Mouse (Mus musculus) kidney, postnatal 25 days (tissue): ENCODE measurements around the gene Atp8b5.

Source experiments
- DNase-seq, 2 experiments: peaks; one replicate each; pipeline ENCODE4 v3.0.0; 2021; ENCODE audit warnings: mixed read lengths in 2 of 2

The Atp8b5 gene

GRCm38 (mm10) chr4:43415221-43416070, 148.5 kb downstream of the Atp8b5 start:
- peak in 1 of 2 experiments; percentile 43 for DNase-seq

- peak in 1 of 2 experiments; percentile 41 for DNase-seq
These were observed 149.1 kb downstream of the Atp8b5 start for GRCm38 (mm10) chr4:43416071-43416490.

- no peak for DNase-seq
These were observed 150.5 kb downstream of the Atp8b5 start for GRCm38 (mm10) chr4:43417269-43418062.

- no peak for DNase-seq
These were observed 151.5 kb downstream of the Atp8b5 start for GRCm38 (mm10) chr4:43418450-43418849.

- DNase-seq: peak; percentile 72 to 89
These were observed 152.2 kb downstream of the Atp8b5 start for GRCm38 (mm10) chr4:43418973-43419656.

- DNase-seq: no peak
These were observed 152.9 kb downstream of the Atp8b5 start for GRCm38 (mm10) chr4:43419801-43420281.

GRCm38 (mm10) chr4:43420305-43420704, 153.3 kb downstream of the Atp8b5 start:
- peak; percentile 85 to 92 for DNase-seq

- DNase-seq: no peak
These were observed 154.8 kb downstream of the Atp8b5 start for GRCm38 (mm10) chr4:43421632-43422240.
